Mouse (Mus musculus) C2C12 (cell line): ENCODE measurements at regions not wholly inside any gene's neighbourhood (a gene's known extent, or its start where the extent isn't known, plus 50 kb on each side); places are given as distances from the start of the nearest gene placed in this dataset.

Source experiments
- H3K27me3 ChIP-seq: one replicate; pipeline ENCODE4 v1.6.1; 2011; ENCODE audit not compliant: control insufficient read depth, insufficient read depth, insufficient read length
- H3K36me3 ChIP-seq: one replicate; pipeline ENCODE4 v1.6.1; 2011; ENCODE audit not compliant: control insufficient read depth, insufficient read depth
- H3K4me3 ChIP-seq: one replicate; pipeline ENCODE4 v1.5.1; 2011; ENCODE audit warnings: mild to moderate bottlenecking, control low read depth; ENCODE audit not compliant: poor library complexity, insufficient read depth, severe bottlenecking
- H3K79me2 ChIP-seq: one replicate; pipeline ENCODE4 v1.6.1; 2011; ENCODE audit not compliant: control insufficient read depth, insufficient read depth
- H3K79me3 ChIP-seq: one replicate; pipeline ENCODE4 v1.6.1; 2011; ENCODE audit warnings: low read depth, control low read depth
- H3ac ChIP-seq: one replicate; pipeline ENCODE3; 2011; ENCODE audit warnings: low read depth; ENCODE audit not compliant: control insufficient read depth, insufficient read length
- CEBPB ChIP-seq: IDR thresholded peaks from one replicate; pipeline ENCODE4 v1.6.1; 2011; ENCODE audit warnings: low read depth, mild to moderate bottlenecking, control low read depth, moderate library complexity
- CTCF ChIP-seq: IDR thresholded peaks from one replicate; pipeline ENCODE4 v1.5.1; 2011; ENCODE audit not compliant: control insufficient read depth, insufficient read depth, insufficient read length
- FOSL1 ChIP-seq: IDR thresholded peaks from one replicate; pipeline ENCODE4 v1.8.0; 2011; ENCODE audit warnings: mild to moderate bottlenecking, low read length; ENCODE audit not compliant: poor library complexity, insufficient read depth, severe bottlenecking
- MAX ChIP-seq: IDR thresholded peaks from one replicate; pipeline ENCODE4 v1.6.1; 2011; ENCODE audit warnings: mild to moderate bottlenecking, control low read depth
- MYOD1 ChIP-seq: IDR thresholded peaks from one replicate; pipeline ENCODE4 v1.6.1; 2011; ENCODE audit warnings: low read depth; ENCODE audit not compliant: control insufficient read depth, insufficient read length
- MYOG ChIP-seq: IDR thresholded peaks from one replicate; pipeline ENCODE4 v1.6.1; 2011; ENCODE audit not compliant: control insufficient read depth, insufficient read length; ENCODE audit errors: extremely low read depth
- USF1 ChIP-seq: IDR thresholded peaks from one replicate; pipeline ENCODE4 v1.6.1; 2011; ENCODE audit warnings: low read depth, mild to moderate bottlenecking, control low read depth, moderate library complexity

DNA sequence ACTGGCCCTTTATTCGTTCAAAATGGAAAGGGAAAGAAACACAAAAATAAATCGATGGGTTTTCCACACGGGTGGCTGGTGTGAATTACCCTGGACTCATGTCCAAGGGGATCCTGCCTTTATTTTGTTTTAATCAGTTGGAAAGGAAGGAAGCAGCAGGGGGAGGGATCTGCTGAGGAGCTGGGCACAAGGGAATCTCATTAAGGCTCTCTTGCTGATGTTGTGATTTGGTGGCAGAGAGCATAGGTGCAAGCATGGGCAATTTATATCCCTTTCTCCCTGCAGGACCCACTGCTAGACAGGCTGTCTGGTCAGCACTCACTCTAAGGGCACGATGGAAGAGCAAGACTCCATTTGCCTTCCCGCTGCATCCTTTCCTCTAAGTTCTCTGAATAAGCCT, 469.2 kb downstream of the Epha7 start:
- no peak overlapping the region for H3ac ChIP-seq

DNA sequence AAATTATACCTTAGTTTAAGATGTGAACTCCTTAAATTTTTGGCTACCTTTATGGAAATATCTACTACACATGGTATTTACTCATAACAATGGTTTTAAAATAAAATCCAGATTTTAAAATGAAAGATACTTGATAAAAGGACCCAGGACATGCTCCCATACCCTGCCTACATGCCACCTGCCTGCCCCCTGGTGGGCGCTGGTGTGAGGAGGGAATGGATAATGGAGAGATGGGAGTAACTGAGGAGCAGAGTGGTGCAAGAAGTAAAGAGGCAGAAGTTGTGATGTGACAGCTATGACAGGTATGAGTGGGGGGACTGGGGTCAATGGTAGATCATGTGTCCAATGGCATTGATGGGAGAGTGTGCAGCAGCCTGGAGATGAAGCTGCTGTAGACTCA, 488.4 kb downstream of the Epha7 start:
- Histone ChIP-seq H3K4me3 (no peak overlapping the region), H3K79me2 (no peaks in the 10 kb centered on the region), H3K79me3 (no peaks in the 10 kb centered on the region), H3K36me3 (no peaks in the 10 kb centered on the region), H3ac (no peak overlapping the region), H3K27me3 (no peaks in the 10 kb centered on the region)
- TF ChIP-seq USF1 (no peak), MYOG (no peak), CTCF (peak; percentile 20), CEBPB (no peak)

More for the DNA sequence above, 469.2 kb downstream of the Epha7 start:
- H3K36me3 ChIP-seq = no peaks in the 10 kb centered on the region
- TF ChIP-seq MAX = no peak
- TF ChIP-seq CTCF = no peak
- no peak for TF ChIP-seq FOSL1
- no peak for TF ChIP-seq USF1
- no peak for TF ChIP-seq MYOD1
- TF ChIP-seq MYOG = no peak
- no peak for TF ChIP-seq CEBPB
- no peaks in the 10 kb centered on the region for H3K79me2 ChIP-seq
- H3K27me3 ChIP-seq = no peaks in the 10 kb centered on the region
- H3K4me3 ChIP-seq = no peak overlapping the region
- H3K79me3 ChIP-seq = no peaks in the 10 kb centered on the region

DNA sequence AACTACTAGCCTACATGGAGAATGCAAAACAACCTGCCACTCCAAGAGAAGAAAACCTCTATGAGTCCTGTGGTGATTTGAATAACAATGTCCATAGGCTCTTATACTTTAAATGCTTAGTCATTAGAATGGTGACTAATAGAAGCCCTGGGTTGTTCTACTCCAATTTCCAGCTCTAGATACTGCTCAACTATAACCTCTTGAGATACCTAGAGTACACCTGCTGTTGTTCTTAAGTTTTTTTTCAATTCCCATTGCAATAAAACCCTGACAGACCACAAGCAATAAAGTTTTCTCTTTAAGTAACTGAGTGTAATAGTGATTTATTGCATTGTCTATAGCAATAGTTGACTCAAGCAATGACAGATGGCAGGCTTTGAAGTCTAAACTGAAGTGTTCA, 491.0 kb downstream of the Epha7 start:
- Histone ChIP-seq H3K4me3 (no peak overlapping the region), H3ac (no peak overlapping the region), H3K79me2 (no peaks in the 10 kb centered on the region), H3K36me3 (no peaks in the 10 kb centered on the region), H3K27me3 (no peaks in the 10 kb centered on the region), H3K79me3 (no peaks in the 10 kb centered on the region)
- TF ChIP-seq FOSL1 = no peak
- TF ChIP-seq USF1 = no peak
- no peak for TF ChIP-seq MYOG
- TF ChIP-seq MYOD1 = no peak
- no peak for TF ChIP-seq CTCF
- no peak for TF ChIP-seq MAX
- no peak for TF ChIP-seq CEBPB

DNA sequence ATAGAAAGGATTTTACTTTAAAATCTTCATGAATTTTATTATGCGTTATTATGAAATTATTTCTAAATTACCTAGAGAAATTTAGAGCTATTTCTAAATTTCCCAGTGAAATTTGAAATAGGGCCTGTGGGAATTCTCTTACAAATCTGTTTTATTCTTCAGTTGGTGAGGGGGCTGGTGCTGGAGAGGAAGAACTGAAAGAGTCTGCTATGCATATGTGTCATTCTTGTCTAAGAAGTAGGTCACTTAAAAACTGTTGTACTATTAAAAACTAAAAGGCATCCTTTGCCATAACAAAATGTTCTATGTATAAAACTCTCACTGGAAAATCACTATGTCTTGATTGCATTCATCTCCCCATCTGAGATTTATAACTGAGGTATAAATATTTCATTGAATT, 494.3 kb downstream of the Epha7 start:
- Histone ChIP-seq H3K36me3 (no peaks in the 10 kb centered on the region), H3K79me3 (no peaks in the 10 kb centered on the region), H3ac (no peak overlapping the region), H3K79me2 (no peaks in the 10 kb centered on the region), H3K4me3 (no peak overlapping the region), H3K27me3 (no peaks in the 10 kb centered on the region)
- TF ChIP-seq MAX (no peak), CTCF (no peak), MYOG (no peak), FOSL1 (no peak), CEBPB (no peak), MYOD1 (no peak), USF1 (no peak)

DNA sequence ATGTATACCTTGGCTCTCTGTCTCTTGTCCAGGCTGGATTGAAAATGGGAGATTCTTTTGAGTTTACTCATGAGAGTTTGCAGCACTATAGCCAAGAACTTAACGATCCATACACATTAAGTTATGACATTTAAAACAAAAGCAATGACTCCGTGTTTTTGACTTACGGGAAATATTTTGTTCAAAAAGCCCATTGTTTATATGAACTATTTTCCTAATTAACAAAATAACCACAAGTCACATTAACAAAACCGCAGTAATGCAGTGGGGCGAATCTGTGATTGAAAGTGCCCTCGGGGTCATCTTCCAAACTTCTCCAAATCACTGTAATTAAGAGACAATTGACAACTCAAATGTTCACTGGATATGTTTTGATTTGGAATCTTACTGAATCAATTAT, 511.0 kb downstream of the Epha7 start:
- Histone ChIP-seq H3K79me3 (no peaks in the 10 kb centered on the region), H3K27me3 (no peaks in the 10 kb centered on the region), H3K36me3 (no peaks in the 10 kb centered on the region), H3K79me2 (no peaks in the 10 kb centered on the region), H3K4me3 (no peak overlapping the region), H3ac (no peak overlapping the region)
- no peak for TF ChIP-seq MYOD1
- TF ChIP-seq CTCF = no peak
- TF ChIP-seq USF1 = no peak
- no peak for TF ChIP-seq MAX
- TF ChIP-seq FOSL1 = no peak
- no peak for TF ChIP-seq MYOG
- no peak for TF ChIP-seq CEBPB

DNA sequence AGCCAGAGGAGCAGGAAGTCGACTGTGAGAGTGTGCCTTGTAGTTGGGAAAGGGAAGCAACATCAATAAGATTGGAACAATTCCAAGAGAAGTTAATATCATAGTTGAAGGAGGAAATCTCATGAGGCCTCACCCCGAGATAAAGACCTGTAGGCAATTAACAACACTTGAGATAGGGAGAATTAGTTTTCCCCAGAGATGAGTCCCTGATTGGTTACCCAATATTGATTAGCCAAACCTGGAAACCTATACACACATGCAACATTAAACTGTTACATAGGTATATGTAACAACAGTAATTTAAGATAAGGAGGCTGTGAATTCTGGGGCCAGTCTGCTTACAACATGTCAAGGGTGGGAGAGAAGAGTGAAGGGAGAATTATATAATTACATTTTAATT, 516.2 kb downstream of the Epha7 start:
- Histone ChIP-seq H3K36me3 (no peaks in the 10 kb centered on the region), H3K79me3 (no peaks in the 10 kb centered on the region), H3K79me2 (no peaks in the 10 kb centered on the region), H3ac (no peak overlapping the region), H3K4me3 (no peak overlapping the region), H3K27me3 (no peaks in the 10 kb centered on the region)
- no peak for TF ChIP-seq MYOD1
- TF ChIP-seq FOSL1 = no peak
- TF ChIP-seq CEBPB = no peak
- TF ChIP-seq MYOG = no peak
- TF ChIP-seq USF1 = no peak
- no peak for TF ChIP-seq MAX
- no peak for TF ChIP-seq CTCF
